In genomic region chr11:105125735-105126519, GRCm38 (mm10) we compare ENCODE assay signal across 8 mouse cellular contexts. TPM values are rescaled to one million over a fixed set of nuclear protein-coding genes. Genes with fewer than 3 reads are reported as not detected.
A peak's percentile ranks its signal among the peaks of the same experiment; 100 is the strongest.
DNase-seq lines count a peak whose midpoint lies in the region; ATAC-seq and TF ChIP-seq lines count a peak whose summit lies in the region.

Mettl2 (plus strand) TSS chr11:105126425.

- no peaks in the 10 kb centered on the region for H3K27me3 ChIP-seq in embryonic facial prominence, embryonic 13.5 days
- no peaks in the 10 kb centered on the region for H3K27me3 ChIP-seq in kidney, adult 2 months (replicated peaks; ENCODE audit: control insufficient read depth, insufficient read depth, low read length)
- no peaks in the 10 kb centered on the region for H3K27me3 ChIP-seq in limb, embryonic 12.5 days
- no peaks in the 10 kb centered on the region for H3K27me3 ChIP-seq in midbrain, embryonic 15.5 days (replicated peaks)
- no peaks in the 10 kb centered on the region for H3K27me3 ChIP-seq in spleen, adult 2 months (ENCODE audit: control insufficient read depth, insufficient read depth, low read length)

- peak; percentile 34 for TF ChIP-seq POLR2A in kidney, adult 2 months (IDR thresholded peaks at IDR 0.05; ENCODE audit: low read depth, low read length)
- TF ChIP-seq POLR2A in spleen, adult 2 months (IDR thresholded peaks at IDR 0.05; ENCODE audit: low read depth, low read length) = no peak

- no peaks in the 10 kb centered on the region for H3K9me3 ChIP-seq in embryonic facial prominence, embryonic 13.5 days
- no peaks in the 10 kb centered on the region for H3K9me3 ChIP-seq in limb, embryonic 12.5 days
- H3K9me3 ChIP-seq in midbrain, embryonic 15.5 days = no peaks in the 10 kb centered on the region

- H3K4me1 ChIP-seq in embryonic facial prominence, embryonic 13.5 days = peaks cover 10% of the 10 kb centered on the region
- peaks cover 4% of the 10 kb centered on the region; the same call in 1 of the 2 replicates for H3K4me1 ChIP-seq in kidney, adult 2 months (ENCODE audit: control insufficient read depth, insufficient read depth, low read length)
- H3K4me1 ChIP-seq in limb, embryonic 12.5 days (replicated peaks) = peaks cover 11% of the 10 kb centered on the region
- H3K4me1 ChIP-seq in midbrain, embryonic 15.5 days = peaks cover 13% of the 10 kb centered on the region
- no peaks in the 10 kb centered on the region; the same call in 1 of the 2 replicates for H3K4me1 ChIP-seq in spleen, adult 2 months (ENCODE audit: control insufficient read depth, insufficient read depth, insufficient read length)

- ATAC-seq in embryonic facial prominence, embryonic 13.5 days (ENCODE audit: insufficient number of reproducible peaks, insufficient read depth, low FRiP score, low TSS enrichment, low read depth) = peak; percentile 80
- peak; percentile 75 for ATAC-seq in limb, embryonic 12.5 days (ENCODE audit: insufficient number of reproducible peaks, insufficient read depth, low FRiP score, low TSS enrichment, low read depth)
- peak; percentile 95 for ATAC-seq in midbrain, embryonic 15.5 days (replicated peaks)

- peak; percentile 83 for DNase-seq in 3134 (ENCODE audit: extremely low read depth, insufficient read length, low spot score)
- peak; percentile 89 to 90 for DNase-seq in adrenal gland, postnatal 36 days
- DNase-seq in heart, adult 18-20 months = peak; percentile 82 to 88
- peak; percentile 88 for DNase-seq in kidney, adult 2 months
- DNase-seq in spleen, adult 2 months (ENCODE audit: low read depth in 1 of 2, low spot score in 2 of 2) = peak; percentile 64 to 80

- peaks cover 20% of the 10 kb centered on the region for H3K36me3 ChIP-seq in embryonic facial prominence, embryonic 13.5 days
- H3K36me3 ChIP-seq in kidney, adult 2 months (ENCODE audit: control insufficient read depth, insufficient read depth, low read length) = no peaks in the 10 kb centered on the region
- H3K36me3 ChIP-seq in limb, embryonic 12.5 days = peaks cover 25% of the 10 kb centered on the region
- peaks cover 2% of the 10 kb centered on the region; the same call in 1 of the 2 replicates for H3K36me3 ChIP-seq in midbrain, embryonic 15.5 days (replicated peaks)
- peaks cover 4% of the 10 kb centered on the region; the same call in 1 of the 2 replicates for H3K36me3 ChIP-seq in spleen, adult 2 months (ENCODE audit: control insufficient read depth, insufficient read depth, low read length)

- H3K9ac ChIP-seq in embryonic facial prominence, embryonic 13.5 days = peak within 1 kb of the TSS; percentile 83
- peak within 1 kb of the TSS; percentile 77 for H3K9ac ChIP-seq in limb, embryonic 12.5 days (replicated peaks)
- peak within 1 kb of the TSS; percentile 78 for H3K9ac ChIP-seq in midbrain, embryonic 15.5 days

- WGBS in embryonic facial prominence, embryonic 13.5 days = 1% methylated on average over 37 of the region's 38 CpGs
- 2% methylated on average over 38 of the region's 38 CpGs for WGBS in kidney, adult 2 months
- WGBS in limb, embryonic 12.5 days = 2% methylated on average over 31 of the region's 38 CpGs
- 2% methylated on average over 28 of the region's 38 CpGs for WGBS in midbrain, embryonic 15.5 days
- WGBS in spleen, adult 2 months = 2% methylated on average over 37 of the region's 38 CpGs

- H3K4me2 ChIP-seq in embryonic facial prominence, embryonic 13.5 days = peak within 1 kb of the TSS; percentile 93
- H3K4me2 ChIP-seq in limb, embryonic 12.5 days = peak within 1 kb of the TSS; percentile 89
- peak within 1 kb of the TSS; percentile 65 for H3K4me2 ChIP-seq in midbrain, embryonic 15.5 days

- TF ChIP-seq CTCF in kidney, adult 2 months (conservative IDR thresholded peaks at IDR 0.05; ENCODE audit: insufficient read depth, insufficient read length, low read depth, low read length) = peak; percentile 72
- peak; percentile 35; the same call in 1 of the 2 replicates for TF ChIP-seq CTCF in spleen, adult 2 months (IDR thresholded peaks at IDR 0.05; ENCODE audit: extremely low read depth, insufficient read depth, insufficient read length, insufficient replicate concordance)

- peak within 1 kb of the TSS; percentile 98 for H3K4me3 ChIP-seq in embryonic facial prominence, embryonic 13.5 days
- H3K4me3 ChIP-seq in kidney, adult 2 months (ENCODE audit: insufficient read depth, low read depth, low read length) = peak within 1 kb of the TSS; percentile 91
- peak within 1 kb of the TSS; percentile 97 for H3K4me3 ChIP-seq in limb, embryonic 12.5 days (replicated peaks)
- H3K4me3 ChIP-seq in midbrain, embryonic 15.5 days = peak within 1 kb of the TSS; percentile 97
- H3K4me3 ChIP-seq in spleen, adult 2 months (ENCODE audit: extremely low read depth, insufficient read depth, insufficient read length) = peak within 1 kb of the TSS; percentile 77

- H3K27ac ChIP-seq in embryonic facial prominence, embryonic 13.5 days = peak within 1 kb of the TSS; percentile 55; the same call in 1 of the 2 replicates
- peak within 1 kb of the TSS; percentile 52; the same call in 1 of the 2 replicates for H3K27ac ChIP-seq in kidney, adult 2 months (ENCODE audit: insufficient read depth, low read depth, low read length)
- 0 out of 2 replicates have a peak within 1 kb of the TSS, but pooled peaks have one; percentile 35 for H3K27ac ChIP-seq in limb, embryonic 12.5 days
- peak within 1 kb of the TSS; percentile 84 for H3K27ac ChIP-seq in midbrain, embryonic 15.5 days
- H3K27ac ChIP-seq in spleen, adult 2 months (ENCODE audit: insufficient read depth, low read length) = no peak within 1 kb of the TSS; the same call in 1 of the 2 replicates

RNA-seq across cellular contexts. Expression of gene Mettl2, which starts in this region (rescaled TPM):
- 10 to 100 TPM; 23.1 to 24.2 TPM for total RNA-seq in adrenal gland, postnatal 36 days (2021)
- 51.6 and 54.5 TPM in 2 replicates for polyA plus RNA-seq in embryonic facial prominence, embryonic 13.5 days (2015; fragmentation: Nextera tagmentation; extraction: Ambion mirVana)
- total RNA-seq in heart, adult 18-20 months (2021) = 10 to 100 TPM; 10.2 to 10.3 TPM
- 9.5 and 9.7 TPM in 2 replicates for polyA plus RNA-seq in kidney, adult 2 months (2012; rRNA removed)
- 49.6 and 55.2 TPM in 2 replicates for polyA plus RNA-seq in limb, embryonic 12.5 days (2016; fragmentation: Nextera tagmentation; extraction: Ambion mirVana)
- 30.4 and 34.5 TPM in 2 replicates for polyA plus RNA-seq in midbrain, embryonic 15.5 days (2015; fragmentation: Nextera tagmentation; extraction: Ambion mirVana)
- polyA plus RNA-seq in spleen, adult 2 months (2012; rRNA removed) = 8.5 and 10.3 TPM in 2 replicates
